Mouse (Mus musculus) frontal cortex, adult (tissue): ENCODE measurements at regions not wholly inside any gene's neighbourhood (a gene's known extent, or its start where the extent isn't known, plus 50 kb on each side); places are given as distances from the start of the nearest gene placed in this dataset.

ENCODE experiments used
- ATAC-seq: cut with Nextera tagmentation; 2 replicates; pipeline ENCODE4 v1.9.2; 2017; ENCODE audit warnings: mild to moderate bottlenecking, moderate library complexity, mixed read lengths; ENCODE audit not compliant: low TSS enrichment

GRCm38 (mm10) chr16:51457166-51457565 lies 573.9 kb upstream of the Cblb start:
- ATAC-seq: no peak

DNA sequence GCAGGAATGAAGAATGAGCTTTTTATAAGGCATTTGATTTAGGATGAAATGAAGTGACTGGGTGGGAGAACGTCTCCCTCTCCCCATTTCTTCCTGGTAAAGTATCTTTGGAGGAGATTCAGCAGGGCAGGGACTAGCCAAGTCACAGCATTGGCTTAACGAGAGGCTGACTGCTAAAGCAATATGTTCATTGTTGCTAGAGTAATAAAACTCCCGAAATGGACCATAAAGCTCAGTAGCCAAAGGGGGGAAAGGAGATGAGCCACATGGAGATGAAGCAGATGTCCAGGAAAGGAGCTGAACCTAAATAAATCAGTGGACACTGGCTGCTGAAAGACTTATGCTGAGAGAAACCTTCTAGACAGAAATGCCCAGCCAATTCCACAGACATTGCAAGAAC lies 555.3 kb upstream of the Cblb start:
- ATAC-seq: no peak

GRCm38 (mm10) chr16:51496096-51496495 lies 534.9 kb upstream of the Cblb start:
- peak; percentile 62 for ATAC-seq

- no peak for ATAC-seq
Measured at GRCm38 (mm10) chr16:51497777-51498176, 533.2 kb upstream of the Cblb start.

GRCm38 (mm10) chr16:51517079-51517478 lies 513.9 kb upstream of the Cblb start:
- ATAC-seq: no peak

GRCm38 (mm10) chr16:51520762-51521161 lies 510.3 kb upstream of the Cblb start:
- ATAC-seq: no peak

GRCm38 (mm10) chr16:51521317-51522092 lies 509.5 kb upstream of the Cblb start:
- no peak for ATAC-seq

DNA sequence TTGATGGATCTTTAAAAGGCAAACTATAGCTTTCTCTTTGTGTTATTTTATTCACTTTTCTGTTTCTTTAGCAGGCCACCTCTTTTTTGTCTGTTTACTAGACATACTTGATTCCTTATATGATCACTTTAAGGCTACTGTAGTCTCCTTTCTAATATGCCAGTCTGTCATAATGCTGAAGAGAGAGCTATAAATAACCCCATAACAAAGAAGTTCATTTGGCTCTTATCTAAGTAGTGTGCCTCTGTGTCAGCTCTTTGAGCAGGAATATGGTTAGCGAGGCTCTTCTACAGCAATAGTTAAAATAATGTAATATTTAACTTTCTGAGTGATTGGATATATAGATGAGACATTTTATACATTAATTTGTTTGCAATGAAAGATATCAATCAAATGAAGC lies 507.0 kb upstream of the Cblb start:
- ATAC-seq: no peak

- peak; percentile 100 for ATAC-seq
Measured at GRCm38 (mm10) chr16:51532496-51532895, 498.5 kb upstream of the Cblb start.

DNA sequence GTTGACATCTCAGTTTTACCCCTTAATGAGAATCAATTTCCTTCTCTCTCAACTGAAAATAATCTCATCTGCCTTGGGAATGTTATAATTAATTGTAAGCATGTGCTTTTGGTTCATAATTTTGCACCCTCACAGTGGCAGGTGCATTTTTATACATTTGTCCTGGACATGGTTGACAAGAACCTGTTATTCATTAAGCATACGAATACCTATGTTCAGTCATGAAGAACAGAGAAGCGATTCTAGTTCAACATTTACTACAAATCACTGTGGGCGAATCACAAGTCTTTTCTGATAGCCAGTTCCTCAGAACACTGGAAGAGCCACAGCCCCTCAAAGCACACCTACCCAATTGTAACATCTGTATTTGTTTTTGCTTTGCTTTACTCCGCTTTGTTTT lies 487.3 kb upstream of the Cblb start:
- ATAC-seq: no peak

DNA sequence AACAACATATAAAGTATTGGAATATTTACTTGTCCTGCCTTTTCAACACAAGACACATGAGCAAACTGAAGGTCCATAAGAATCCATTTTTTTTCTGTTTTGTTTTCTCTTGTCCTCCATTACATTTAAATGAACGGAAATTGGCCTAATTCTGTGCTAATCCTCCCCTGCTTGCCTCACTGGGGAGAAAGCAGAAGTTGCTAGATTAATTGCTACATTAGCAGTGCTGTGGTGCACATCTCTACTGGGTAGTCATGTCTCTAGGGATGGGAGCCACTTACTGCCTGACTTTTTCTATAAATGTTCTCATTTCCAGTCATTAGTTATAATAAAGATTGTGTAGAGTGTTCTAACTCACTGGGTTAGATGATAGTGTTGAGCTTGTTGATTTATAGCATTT lies 484.0 kb upstream of the Cblb start:
- ATAC-seq: no peak

DNA sequence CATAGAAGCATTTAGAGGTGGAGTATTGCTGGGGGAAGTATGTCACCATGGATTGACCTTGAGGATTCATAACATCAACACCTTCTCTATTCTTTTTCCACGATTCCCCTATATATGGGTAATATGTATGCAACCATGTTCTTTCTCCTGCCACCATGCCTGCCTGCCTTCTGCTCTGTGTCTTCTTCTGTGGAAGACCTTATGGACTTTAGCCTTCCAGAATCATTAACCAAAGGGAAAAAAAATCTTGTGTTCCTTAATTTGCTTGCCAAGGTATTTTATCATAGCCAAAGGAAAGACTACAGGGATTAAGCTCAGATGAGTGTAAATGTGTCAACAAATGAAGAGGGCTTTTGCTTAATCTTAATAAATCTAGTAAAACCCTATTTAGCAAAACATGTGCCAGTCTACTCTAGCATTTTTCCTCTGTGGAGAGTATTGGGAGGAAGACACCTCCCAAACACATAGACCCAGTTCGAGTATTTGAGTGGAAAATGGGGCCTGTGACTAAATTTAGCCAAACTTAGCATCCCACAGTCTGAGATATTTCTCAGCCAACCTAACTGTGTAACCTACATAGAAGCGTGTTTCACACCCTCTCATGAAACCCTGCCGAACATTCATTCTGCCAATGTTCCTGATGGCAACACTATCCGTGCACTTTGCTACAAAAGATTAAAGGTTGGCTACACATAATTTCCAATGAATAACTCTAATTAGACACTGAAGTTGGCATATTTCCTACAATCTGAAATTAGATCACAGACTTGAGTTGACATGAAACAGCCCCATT lies 468.0 kb upstream of the Cblb start:
- ATAC-seq: peak; percentile 99

DNA sequence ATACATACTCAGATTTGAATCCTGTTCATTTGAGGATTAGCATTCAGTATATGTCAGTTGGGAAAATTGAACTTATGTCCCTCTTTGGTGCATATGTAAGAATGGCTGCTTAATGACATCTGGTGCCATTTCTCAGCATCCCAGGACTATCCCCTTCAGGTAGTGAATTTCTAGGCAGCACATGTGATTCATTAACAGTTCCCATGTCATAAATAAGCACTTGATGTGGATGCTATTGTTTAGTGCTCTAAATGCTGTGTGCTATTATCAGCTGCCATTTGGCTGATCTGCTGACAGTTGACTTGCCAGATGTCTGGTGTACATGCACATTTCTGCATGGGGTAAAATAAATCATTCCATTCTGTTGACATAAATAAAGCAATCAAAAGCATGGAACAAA lies 467.0 kb upstream of the Cblb start:
- ATAC-seq: no peak

GRCm38 (mm10) chr16:51577915-51578593 lies 453.0 kb upstream of the Cblb start:
- ATAC-seq: no peak

DNA sequence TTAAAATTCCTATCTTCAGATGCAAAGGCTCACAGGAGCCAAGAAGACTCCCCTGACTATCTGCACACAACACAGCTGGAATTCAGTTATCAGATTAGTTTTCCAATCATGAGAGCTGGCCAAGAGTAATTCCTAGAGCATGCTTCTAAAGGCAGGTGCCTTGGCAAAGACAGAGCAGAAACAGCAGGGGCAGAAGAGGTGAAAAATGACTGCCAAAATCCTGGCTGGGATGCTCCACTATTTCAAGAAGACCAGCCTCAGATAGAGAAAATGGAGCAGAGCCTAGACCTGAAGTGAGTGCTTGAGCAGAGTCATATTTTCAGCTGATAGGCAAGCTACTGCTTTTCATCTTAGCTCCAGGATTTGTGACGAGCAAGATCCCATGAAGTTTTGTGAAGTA lies 450.5 kb upstream of the Cblb start:
- ATAC-seq: no peak

DNA sequence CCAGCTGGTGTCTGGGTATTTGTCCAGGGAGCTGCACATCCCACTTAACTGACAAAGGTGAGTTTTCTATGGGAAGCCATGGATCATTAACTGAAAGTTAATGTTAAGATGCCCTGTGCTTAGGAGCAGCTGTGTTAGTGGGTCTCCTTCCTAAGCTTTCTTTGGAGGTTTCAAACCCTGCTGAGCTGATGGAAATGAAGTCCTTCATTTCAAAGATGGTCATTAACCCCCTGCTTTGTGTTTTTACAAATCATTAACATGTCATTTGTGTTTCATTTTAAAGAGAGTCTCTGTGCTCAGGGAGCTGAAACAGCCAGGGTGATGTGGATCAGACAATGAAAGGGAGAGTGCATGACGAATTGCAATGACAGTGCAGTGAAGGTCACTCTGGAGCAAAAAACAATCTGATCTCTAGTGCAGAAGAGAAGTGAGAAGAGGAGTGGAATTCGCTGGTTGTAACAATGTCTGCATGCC lies 441.1 kb upstream of the Cblb start:
- ATAC-seq: no peak

DNA sequence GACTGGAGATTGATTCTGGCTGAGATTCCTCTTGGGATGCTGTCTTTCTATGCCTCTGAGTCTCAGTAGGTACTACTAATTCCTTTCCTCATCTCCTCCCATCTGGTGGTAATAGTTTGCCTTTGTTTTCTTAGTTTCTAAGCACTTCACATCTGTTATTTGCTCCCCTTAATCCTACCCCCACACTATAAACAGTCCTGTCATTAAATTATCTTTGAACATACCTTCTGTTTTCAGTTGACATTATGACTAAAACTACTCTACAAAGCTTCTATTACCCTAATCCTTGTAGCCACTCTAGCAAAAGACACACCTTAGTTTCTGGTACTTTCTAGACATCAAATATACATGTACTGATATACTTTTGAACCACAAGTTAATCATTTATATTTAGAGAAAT lies 413.4 kb upstream of the Cblb start:
- no peak for ATAC-seq

DNA sequence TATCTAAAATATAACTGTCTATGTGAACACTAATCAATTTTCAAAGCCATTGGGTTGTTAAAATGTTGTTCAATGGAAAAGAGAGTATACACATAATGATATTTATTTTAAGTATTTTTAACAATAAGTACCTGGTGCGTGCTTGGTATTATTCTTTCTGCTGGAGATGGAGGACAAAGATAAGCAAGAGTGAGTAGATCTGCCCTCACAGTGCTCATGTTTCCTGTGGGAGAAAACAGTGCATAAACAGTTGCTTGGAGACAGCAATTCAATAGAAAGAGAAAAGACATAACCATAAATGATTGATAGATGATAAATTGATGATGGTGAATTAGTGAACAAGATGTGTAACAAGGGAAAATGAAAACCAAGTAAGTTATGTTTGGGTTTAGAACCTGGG lies 384.4 kb upstream of the Cblb start:
- no peak for ATAC-seq

- no peak for ATAC-seq
Measured at GRCm38 (mm10) chr16:51650100-51650499, 380.9 kb upstream of the Cblb start.

GRCm38 (mm10) chr16:51650683-51651082 lies 380.3 kb upstream of the Cblb start:
- no peak for ATAC-seq

DNA sequence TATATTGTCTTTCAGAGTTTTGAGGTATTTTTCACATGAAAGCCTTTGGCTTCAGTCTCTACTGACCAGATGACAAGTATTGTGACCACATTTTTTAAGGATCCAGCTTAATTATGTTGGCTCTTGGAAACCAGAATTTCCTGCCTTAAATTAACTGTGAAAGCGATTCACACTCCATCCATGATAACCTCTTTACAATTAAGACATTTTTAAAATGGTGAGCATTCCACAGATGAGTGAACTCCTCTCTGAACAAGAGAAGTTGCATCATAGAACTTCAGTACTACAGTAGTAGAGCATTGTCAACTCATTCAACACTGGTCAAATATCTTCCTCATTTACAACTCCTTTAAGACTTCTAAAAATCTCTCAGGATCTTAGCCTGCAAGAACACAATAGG lies 369.3 kb upstream of the Cblb start:
- no peak for ATAC-seq

DNA sequence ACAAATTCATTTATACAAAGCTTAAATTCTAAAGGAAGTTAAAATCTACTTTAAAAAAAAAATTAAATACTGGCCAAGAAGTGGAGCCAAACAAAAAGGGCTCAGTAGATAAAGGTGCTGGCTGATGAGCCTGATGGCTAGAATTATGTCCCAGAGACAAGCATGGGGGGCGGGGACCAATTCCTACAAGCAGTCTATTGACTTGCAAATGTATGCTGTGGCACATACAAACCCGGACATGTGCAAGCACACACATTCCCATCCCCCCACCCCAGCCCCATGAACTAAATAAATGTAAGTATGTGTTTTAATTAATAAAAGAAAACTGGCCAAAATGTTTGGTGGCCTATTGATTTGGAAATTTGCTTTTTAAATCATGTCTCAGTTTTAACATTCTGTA lies 366.7 kb upstream of the Cblb start:
- ATAC-seq: no peak

- ATAC-seq: no peak
Measured at GRCm38 (mm10) chr16:51675101-51675500, 355.9 kb upstream of the Cblb start.
